Mouse (Mus musculus) cerebellum, adult (tissue): Measurements from ENCODE around the gene Gm20388.
A peak's percentile ranks its signal among the peaks of the same experiment; 100 is the strongest.
"Not testable (repeated sequence)": the region's sequence is repeated elsewhere in the genome, so short reads cannot be mapped to it uniquely, and the experiment has no call there.

ENCODE experiments used
- ATAC-seq: cut with Nextera tagmentation; 2 replicates; pipeline ENCODE4 v1.9.2; 2017; ENCODE audit warnings: mild to moderate bottlenecking, moderate library complexity, mixed read lengths; ENCODE audit not compliant: insufficient number of reproducible peaks, low FRiP score, low TSS enrichment

Gene Gm20388

GRCm38 (mm10) chr8:123428343-123428893, 3517.8 kb downstream of the Gm20388 start:
- ATAC-seq, result no peak

GRCm38 (mm10) chr8:123428939-123429721, 3518.5 kb downstream of the Gm20388 start:
- ATAC-seq, result no peak

DNA sequence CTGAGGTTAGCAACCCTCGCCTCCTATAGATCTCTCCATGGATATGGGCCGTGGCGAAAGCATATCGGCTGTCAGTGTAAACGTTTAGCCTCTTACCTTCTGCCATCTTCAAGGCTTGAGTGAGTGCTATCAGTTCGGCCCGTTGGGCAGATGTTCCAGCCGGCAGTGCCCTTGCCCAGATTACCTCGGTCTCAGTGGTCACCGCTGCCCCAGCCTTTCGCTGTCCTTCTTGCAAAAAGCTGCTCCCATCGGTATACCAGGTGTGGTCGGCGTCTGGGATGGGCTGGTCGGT, 3519.0 kb downstream of the Gm20388 start:
- ATAC-seq, result not testable (repeated sequence)

GRCm38 (mm10) chr8:123430936-123431335, 3520.3 kb downstream of the Gm20388 start:
- ATAC-seq, result not testable (repeated sequence)

- ATAC-seq, result no peak
Measured at GRCm38 (mm10) chr8:123431616-123432365, 3521.2 kb downstream of the Gm20388 start.

GRCm38 (mm10) chr8:123432381-123432780, 3521.7 kb downstream of the Gm20388 start:
- no peak for ATAC-seq

DNA sequence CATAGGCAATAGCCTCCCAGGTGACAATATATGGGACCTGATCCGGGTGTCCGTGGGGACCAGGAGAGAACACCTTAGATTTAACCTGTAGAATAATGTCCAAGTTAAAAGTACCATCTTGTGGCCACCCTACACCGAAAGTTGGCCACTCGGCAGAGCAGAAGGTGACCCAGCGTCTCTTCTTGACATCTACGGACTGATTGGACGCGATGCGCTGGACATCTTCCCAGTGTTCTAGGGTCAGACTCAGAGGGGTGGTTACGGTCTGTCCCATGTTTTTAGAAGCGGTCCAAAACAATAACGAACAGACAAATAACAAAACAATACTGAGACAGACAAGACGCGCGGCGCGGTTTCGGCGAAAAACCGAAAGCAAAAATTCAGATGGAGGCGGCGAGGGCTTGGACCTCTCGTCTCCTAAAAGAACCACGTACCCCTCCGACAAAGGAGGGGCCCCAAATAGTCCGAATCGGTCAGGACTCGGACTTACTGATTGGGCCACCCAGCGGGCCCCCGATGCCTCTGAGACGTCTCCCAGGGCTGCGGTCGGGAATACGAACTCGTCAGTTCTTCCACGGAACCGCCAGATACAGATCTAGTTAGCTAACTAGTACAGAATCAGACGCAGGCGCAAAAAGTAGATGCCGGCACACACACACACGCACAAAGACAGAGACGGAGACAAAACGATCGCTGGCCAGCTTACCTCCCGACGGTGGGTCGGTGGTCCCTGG, 3522.8 kb downstream of the Gm20388 start:
- ATAC-seq, result not testable (repeated sequence)

DNA sequence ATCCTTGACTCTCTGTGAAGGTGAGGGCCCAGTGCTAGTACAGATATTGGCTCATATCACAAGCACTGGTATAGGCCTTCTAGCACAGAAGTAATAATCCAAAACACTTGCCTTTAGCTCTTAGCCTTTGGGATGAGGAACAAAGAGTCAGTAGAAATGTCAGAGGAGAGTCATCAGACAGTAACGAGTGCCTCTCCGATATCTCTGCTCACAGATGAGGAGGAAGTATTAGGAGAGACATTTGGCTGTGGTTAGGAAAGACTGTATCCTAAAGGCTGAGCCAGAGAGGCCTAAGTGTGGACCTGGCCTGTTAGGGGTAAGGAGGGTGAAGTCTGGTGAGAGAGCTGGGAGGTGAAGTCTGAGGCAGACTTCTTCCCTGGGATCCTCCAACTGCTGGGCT, 3531.1 kb downstream of the Gm20388 start:
- no peak for ATAC-seq

GRCm38 (mm10) chr8:123442351-123442750, 3531.7 kb downstream of the Gm20388 start:
- ATAC-seq, result peak; percentile 7; the same call in 1 of the 2 replicates

GRCm38 (mm10) chr8:123442871-123443575, 3532.4 kb downstream of the Gm20388 start:
- ATAC-seq, result peak; percentile 89

DNA sequence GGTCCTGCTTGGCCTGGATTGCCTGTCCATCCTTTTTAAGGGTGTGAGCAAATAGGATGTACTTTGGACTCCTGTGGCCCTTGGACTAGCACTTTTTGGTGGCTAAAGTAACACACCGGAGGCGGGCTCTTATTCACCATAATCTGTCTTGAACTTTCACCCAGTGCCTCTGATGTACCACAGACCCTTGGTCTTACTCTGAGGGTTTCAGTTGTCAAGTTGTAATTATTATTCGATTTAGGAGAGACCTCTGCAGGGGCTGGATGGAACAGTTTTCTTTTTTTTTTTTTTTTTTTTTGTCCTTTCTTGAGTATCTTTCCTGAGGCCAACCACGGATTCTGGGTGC, 3532.9 kb downstream of the Gm20388 start:
- ATAC-seq, result no peak

DNA sequence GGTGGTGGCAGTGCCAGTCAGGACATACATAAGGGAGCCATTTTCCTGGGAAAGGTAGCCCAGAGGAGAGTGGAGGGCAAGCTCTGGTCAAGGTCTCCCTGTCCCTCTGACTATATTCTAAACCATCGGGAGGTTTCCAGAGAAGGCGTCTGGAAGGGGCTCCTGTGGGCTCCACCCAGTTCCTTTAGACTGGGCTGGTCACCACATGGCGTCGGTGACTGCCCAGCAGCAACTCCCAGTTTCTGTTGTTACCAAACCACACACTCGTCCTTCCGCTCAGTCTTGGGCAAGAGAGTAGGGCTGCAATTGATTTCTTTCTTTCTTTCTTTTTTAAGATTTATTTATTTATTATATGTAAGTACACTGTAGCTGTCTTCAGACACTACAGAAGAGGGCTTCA, 3533.5 kb downstream of the Gm20388 start:
- ATAC-seq, result no peak

DNA sequence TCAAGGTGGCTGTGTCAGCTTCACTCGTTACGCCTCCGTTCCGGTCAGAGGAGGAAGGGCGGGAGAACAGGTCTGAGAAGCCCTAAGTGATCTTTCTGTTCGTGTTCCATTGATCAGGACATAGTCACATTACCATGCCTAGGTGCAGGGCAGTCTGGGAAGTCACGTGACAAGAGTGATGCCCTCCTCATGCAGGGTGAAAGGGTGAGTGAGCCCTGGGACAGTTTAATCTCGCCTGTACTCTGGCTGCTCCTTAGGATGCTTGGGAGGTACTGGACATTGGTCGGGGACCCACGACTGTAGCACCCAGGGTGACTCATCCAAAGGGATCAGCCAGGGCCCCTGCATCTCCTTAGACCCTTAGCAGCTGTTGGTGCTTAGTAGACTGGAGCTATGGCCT, 3535.3 kb downstream of the Gm20388 start:
- ATAC-seq, result no peak

DNA sequence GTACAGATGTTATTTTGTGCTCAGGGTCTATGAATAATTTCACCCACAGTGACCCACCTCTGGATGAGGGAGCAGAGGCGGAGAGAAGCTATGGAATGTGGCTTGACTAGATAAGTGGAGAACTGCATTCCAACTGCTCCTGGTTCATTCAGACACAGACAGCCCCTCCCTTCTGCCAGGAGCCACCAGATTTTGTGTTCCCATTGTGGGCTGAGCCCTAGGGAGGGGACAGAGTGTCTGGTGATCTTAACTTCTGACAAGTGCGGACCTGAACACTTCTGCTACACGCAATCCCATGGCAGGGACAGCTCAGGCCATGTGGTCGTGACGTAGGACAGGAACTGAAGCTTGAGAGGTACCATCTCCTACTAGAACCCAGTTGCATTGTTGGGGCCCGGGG, 3536.2 kb downstream of the Gm20388 start:
- no peak for ATAC-seq

DNA sequence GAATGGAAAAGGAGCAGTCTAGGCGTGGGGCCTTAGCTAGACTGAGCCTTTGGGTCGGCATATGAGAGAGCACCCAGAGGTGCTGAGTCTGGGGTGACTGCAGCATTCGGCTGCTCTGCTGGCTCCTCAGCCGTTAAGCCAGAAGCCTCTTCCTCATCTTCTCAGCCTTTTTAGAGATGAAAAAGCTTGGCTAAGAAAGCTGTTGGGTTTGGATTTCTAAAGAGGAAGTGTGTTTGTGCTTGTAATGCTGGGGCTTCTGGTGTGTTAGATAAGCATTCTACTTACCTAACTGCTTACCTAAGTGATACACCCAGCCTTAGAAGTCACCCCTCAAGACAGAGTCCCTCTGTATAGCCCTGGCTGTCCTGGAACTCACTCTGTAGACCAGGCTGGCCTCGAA, 3540.1 kb downstream of the Gm20388 start:
- ATAC-seq, result no peak

DNA sequence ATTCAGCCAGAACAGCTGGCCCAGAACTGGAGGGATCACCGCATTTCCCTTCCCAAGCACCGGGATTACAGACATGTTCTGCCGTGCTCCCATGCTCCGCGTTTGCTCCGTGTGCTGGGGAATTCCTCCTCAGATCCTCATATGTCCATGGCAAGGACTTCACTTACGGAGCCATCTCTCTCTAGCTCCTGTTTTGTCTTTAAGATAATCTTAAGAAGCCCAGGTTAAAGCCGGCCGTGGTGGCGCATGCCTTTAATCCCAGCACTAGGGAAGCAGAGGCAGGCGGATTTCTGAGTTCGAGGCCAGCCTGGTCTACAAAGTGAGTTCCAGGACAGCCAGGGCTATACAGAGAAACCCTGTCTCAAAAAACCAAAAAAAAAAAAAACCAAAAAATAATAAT, 3541.1 kb downstream of the Gm20388 start:
- ATAC-seq, result not testable (repeated sequence)

DNA sequence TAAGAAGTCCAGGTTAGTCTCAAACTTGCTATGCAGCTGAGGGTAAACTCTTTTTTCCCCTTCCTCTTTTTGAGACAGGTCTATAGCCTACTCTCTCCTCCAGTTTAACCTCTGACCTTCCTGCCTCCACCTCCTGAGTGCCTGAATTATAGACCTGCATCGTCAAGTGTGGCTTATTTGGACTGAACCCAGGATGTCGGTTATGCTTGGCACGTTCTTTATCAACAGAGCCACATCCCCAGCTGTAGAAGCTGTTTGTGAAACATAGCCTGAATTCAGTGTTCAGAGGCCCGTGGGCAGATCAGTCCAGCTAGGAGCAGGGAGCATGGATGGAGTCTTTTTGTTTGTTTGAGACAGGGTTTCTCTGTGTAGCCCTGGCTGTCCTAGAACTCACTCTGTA, 3541.5 kb downstream of the Gm20388 start:
- no peak for ATAC-seq

DNA sequence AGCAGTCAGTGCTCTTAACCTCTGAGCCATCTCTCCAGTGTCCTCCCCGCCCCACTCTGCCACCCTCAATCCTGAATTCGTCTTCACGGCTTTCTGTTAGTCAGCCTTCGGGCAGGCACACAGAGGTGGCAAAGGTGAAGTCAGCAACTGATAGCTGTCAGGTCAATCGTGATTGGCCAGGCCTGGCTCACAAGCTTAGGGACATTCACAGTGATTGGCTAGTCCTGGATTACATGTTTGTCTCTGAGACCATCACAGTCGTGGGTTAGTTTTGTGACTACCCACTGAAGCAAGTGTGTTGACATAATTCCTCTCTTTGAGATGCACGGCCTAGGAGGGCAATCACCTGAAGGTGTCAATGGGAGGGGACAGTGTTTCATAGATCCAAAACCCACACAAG, 3542.7 kb downstream of the Gm20388 start:
- ATAC-seq, result no peak

DNA sequence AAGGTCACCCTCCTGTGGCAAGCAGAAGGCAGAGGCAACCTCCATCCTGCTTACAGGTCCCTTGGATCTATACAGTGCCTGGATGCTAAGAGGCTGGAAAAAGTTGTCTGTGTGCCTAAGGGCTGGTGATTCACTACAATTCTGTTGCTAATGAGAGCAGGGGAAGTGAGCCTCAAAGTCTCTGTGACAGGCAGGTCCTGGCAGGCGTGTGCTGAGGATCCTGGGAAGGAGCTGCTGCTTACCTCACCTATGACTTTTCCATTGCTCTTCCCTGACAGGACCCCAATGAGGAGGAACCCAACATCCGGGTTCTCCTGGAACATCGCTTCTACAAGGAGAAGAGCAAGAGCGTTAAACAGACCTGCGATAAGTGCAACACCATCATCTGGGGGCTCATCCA, 3543.3 kb downstream of the Gm20388 start:
- no peak for ATAC-seq

GRCm38 (mm10) chr8:123454559-123454958, 3543.9 kb downstream of the Gm20388 start:
- ATAC-seq, result no peak
